Mouse (Mus musculus) embryonic facial prominence, embryonic 10.5 days (tissue): Measurements from ENCODE around the gene Opcml. TPM values are rescaled to one million over a fixed set of nuclear protein-coding genes. Genes with fewer than 3 reads are reported as not detected.

Source experiments
- DNase-seq: peaks from one replicate; pipeline ENCODE4 v3.0.0-alpha.2; 2017; ENCODE audit warnings: low spot score
- H3K27ac ChIP-seq: fragments of 300-500 bp; sonication (generic); replicated peaks from 2 replicates; pipeline ENCODE4 v1.5.1; 2016; ENCODE audit warnings: mild to moderate bottlenecking
- H3K27me3 ChIP-seq: fragments of 300-500 bp; sonication (generic); replicated peaks from 2 replicates; pipeline ENCODE4 v1.6.1; 2016; ENCODE audit warnings: low read depth, mild to moderate bottlenecking; ENCODE audit not compliant: poor library complexity, severe bottlenecking
- H3K36me3 ChIP-seq: fragments of 300-500 bp; sonication (generic); replicated peaks from 2 replicates; pipeline ENCODE4 v1.6.1; 2016; ENCODE audit warnings: mild to moderate bottlenecking, moderate library complexity
- H3K4me1 ChIP-seq: fragments of 300-500 bp; sonication (generic); 2 replicates; pipeline ENCODE4 v1.6.1; 2016
- H3K4me3 ChIP-seq: fragments of 300-500 bp; sonication (generic); 2 replicates; pipeline ENCODE4 v1.5.1; 2016; ENCODE audit warnings: mild to moderate bottlenecking, moderate library complexity
- H3K9me3 ChIP-seq: fragments of 300-500 bp; sonication (generic); 2 replicates; pipeline ENCODE4 v1.6.1; 2016; ENCODE audit warnings: mild to moderate bottlenecking
- WGBS: fragments of 180-500 bp; shearing (Covaris S2); methylation state at CpG from one replicate; pipeline ENCODE4 v1.1.7; 2016; 5-methylcytosine and 5-hydroxymethylcytosine counted together
- polyA plus RNA-seq: library from polyadenylated mRNA; unstranded; fragments of >200 nt; fragmentation: Nextera tagmentation; extraction: Ambion mirVana; gene quantifications from 2 replicates; pipeline ENCODE4 v1.2.1, GENCODE M21; 2016

Gene Opcml
- 0.52 and 1.0 TPM in 2 replicates for polyA plus RNA-seq

GRCm38 (mm10) chr9:27790725-27791638 is at the start of gene Opcml:
TSS of gene Opcml (plus strand) at chr9:27790775.
- no peaks in the 10 kb centered on the region for H3K9me3 ChIP-seq
- 2% methylated on average over 28 of the region's 28 CpGs for WGBS
- peak; percentile 61 for DNase-seq
- no peak within 1 kb of the TSS for H3K27ac ChIP-seq
- peaks cover 66% of the 10 kb centered on the region for H3K27me3 ChIP-seq
- no peaks in the 10 kb centered on the region for H3K36me3 ChIP-seq
- peak within 1 kb of the TSS; percentile 58 for H3K4me3 ChIP-seq
- H3K4me1 ChIP-seq: peaks cover 11% of the 10 kb centered on the region

- no peak overlapping the region for H3K27ac ChIP-seq
- H3K27me3 ChIP-seq: no peaks in the 10 kb centered on the region
- H3K4me1 ChIP-seq: no peaks in the 10 kb centered on the region
- 74% methylated on average over 1 of the region's 1 CpGs for WGBS
- no peaks in the 10 kb centered on the region for H3K9me3 ChIP-seq
- no peak overlapping the region for H3K4me3 ChIP-seq
- DNase-seq: no peak
- no peaks in the 10 kb centered on the region for H3K36me3 ChIP-seq
Measured at GRCm38 (mm10) chr9:27758709-27759108, 31.9 kb upstream of the Opcml start.

GRCm38 (mm10) chr9:27761196-27761595 is 29.4 kb upstream of the Opcml start:
- Histone ChIP-seq H3K36me3 (no peaks in the 10 kb centered on the region), H3K4me3 (no peak overlapping the region), H3K4me1 (no peaks in the 10 kb centered on the region), H3K27me3 (no peaks in the 10 kb centered on the region), H3K27ac (no peak overlapping the region), H3K9me3 (no peaks in the 10 kb centered on the region)
- WGBS: 85% methylated on average over 2 of the region's 2 CpGs
- DNase-seq: no peak

GRCm38 (mm10) chr9:27766446-27766845 is 24.1 kb upstream of the Opcml start:
- 84% methylated on average over 3 of the region's 3 CpGs for WGBS
- no peak for DNase-seq
- no peaks in the 10 kb centered on the region for H3K4me1 ChIP-seq

GRCm38 (mm10) chr9:27767196-27767900 is 23.2 kb upstream of the Opcml start:
- no peaks in the 10 kb centered on the region for H3K9me3 ChIP-seq
- WGBS: 93% methylated on average over 8 of the region's 8 CpGs
- no peak for DNase-seq
- no peak overlapping the region for H3K27ac ChIP-seq
- H3K27me3 ChIP-seq: no peaks in the 10 kb centered on the region
- no peaks in the 10 kb centered on the region for H3K4me1 ChIP-seq
- no peak overlapping the region for H3K4me3 ChIP-seq
- no peaks in the 10 kb centered on the region for H3K36me3 ChIP-seq

More at GRCm38 (mm10) chr9:27766446-27766845, 24.1 kb upstream of the Opcml start:
- Histone ChIP-seq H3K36me3 (no peaks in the 10 kb centered on the region), H3K27me3 (no peaks in the 10 kb centered on the region), H3K4me3 (no peak overlapping the region), H3K27ac (no peak overlapping the region), H3K9me3 (no peaks in the 10 kb centered on the region)

GRCm38 (mm10) chr9:27768788-27769187 is 21.8 kb upstream of the Opcml start:
- Histone ChIP-seq H3K4me1 (no peaks in the 10 kb centered on the region), H3K36me3 (no peaks in the 10 kb centered on the region), H3K4me3 (no peak overlapping the region), H3K27ac (no peak overlapping the region), H3K9me3 (no peaks in the 10 kb centered on the region), H3K27me3 (no peaks in the 10 kb centered on the region)
- no peak for DNase-seq

GRCm38 (mm10) chr9:27781291-27781993 is 9.1 kb upstream of the Opcml start:
- H3K36me3 ChIP-seq: no peaks in the 10 kb centered on the region
- no peak for DNase-seq
- WGBS: 59% methylated on average over 6 of the region's 6 CpGs
- no peak overlapping the region for H3K27ac ChIP-seq
- H3K27me3 ChIP-seq: 0 out of 2 replicates have a peak, but pooled peaks cover 4% of the 10 kb centered on the region
- no peak overlapping the region for H3K4me3 ChIP-seq
- H3K4me1 ChIP-seq: peaks cover 10% of the 10 kb centered on the region
- H3K9me3 ChIP-seq: no peaks in the 10 kb centered on the region

- H3K4me3 ChIP-seq: no peak overlapping the region
- H3K9me3 ChIP-seq: no peaks in the 10 kb centered on the region
- 0% methylated on average over 1 of the region's 1 CpGs for WGBS
- H3K27ac ChIP-seq: no peak overlapping the region
- H3K36me3 ChIP-seq: no peaks in the 10 kb centered on the region
- peaks cover 10% of the 10 kb centered on the region for H3K4me1 ChIP-seq
- 0 out of 2 replicates have a peak, but pooled peaks cover 4% of the 10 kb centered on the region for H3K27me3 ChIP-seq
- DNase-seq: peak; percentile 14
Measured at GRCm38 (mm10) chr9:27781994-27782337, 8.6 kb upstream of the Opcml start.

- WGBS: 3% methylated on average over 12 of the region's 12 CpGs
- H3K27ac ChIP-seq: no peak overlapping the region
- H3K9me3 ChIP-seq: no peaks in the 10 kb centered on the region
- DNase-seq: no peak
- H3K27me3 ChIP-seq: peaks cover 66% of the 10 kb centered on the region
- peaks cover 11% of the 10 kb centered on the region for H3K4me1 ChIP-seq
- peak overlapping the region; percentile 58 for H3K4me3 ChIP-seq
- H3K36me3 ChIP-seq: no peaks in the 10 kb centered on the region
Measured at GRCm38 (mm10) chr9:27791639-27791966, 1.0 kb downstream of the Opcml start.

GRCm38 (mm10) chr9:27792226-27792625 is 1.7 kb downstream of the Opcml start:
- WGBS: 17% methylated on average over 2 of the region's 2 CpGs
- Histone ChIP-seq H3K4me1 (peaks cover 11% of the 10 kb centered on the region), H3K27ac (no peak overlapping the region), H3K36me3 (no peaks in the 10 kb centered on the region), H3K27me3 (peaks cover 66% of the 10 kb centered on the region), H3K9me3 (no peaks in the 10 kb centered on the region), H3K4me3 (no peak overlapping the region)
- peak; percentile 16 for DNase-seq

GRCm38 (mm10) chr9:27792994-27793393 is 2.4 kb downstream of the Opcml start:
- 68% methylated on average over 3 of the region's 3 CpGs for WGBS
- H3K9me3 ChIP-seq: no peaks in the 10 kb centered on the region
- no peak overlapping the region for H3K4me3 ChIP-seq
- H3K27ac ChIP-seq: no peak overlapping the region
- H3K27me3 ChIP-seq: peaks cover 63% of the 10 kb centered on the region
- no peaks in the 10 kb centered on the region for H3K36me3 ChIP-seq
- DNase-seq: no peak
- peaks cover 11% of the 10 kb centered on the region for H3K4me1 ChIP-seq

- Histone ChIP-seq H3K4me1 (peaks cover 1% of the 10 kb centered on the region), H3K27me3 (peaks cover 29% of the 10 kb centered on the region), H3K27ac (no peak overlapping the region), H3K4me3 (no peak overlapping the region), H3K36me3 (no peaks in the 10 kb centered on the region), H3K9me3 (no peaks in the 10 kb centered on the region)
- no peak for DNase-seq
- 88% methylated on average over 1 of the region's 1 CpGs for WGBS
Measured at GRCm38 (mm10) chr9:27796535-27796934, 6.0 kb downstream of the Opcml start.
